ENCODE assay signal across 8 mouse cellular contexts in genomic region chr19:46523131-46523479, GRCm38 (mm10). TPM values are rescaled to one million over a fixed set of nuclear protein-coding genes. Genes with fewer than 3 reads are reported as not detected.
DNase-seq lines count a peak whose midpoint lies in the region; ATAC-seq and TF ChIP-seq lines count a peak whose summit lies in the region.

No protein-coding gene starts in this region.

- no peak for DNase-seq in left cerebral cortex, adult 2 months (ENCODE audit: extremely low spot score in 1 of 2, low spot score in 2 of 2)
- no peak for DNase-seq in left cerebral cortex, postnatal 25 days (ENCODE audit: low spot score in 2 of 2)
- no peak for DNase-seq in limb, embryonic 11.5 days (ENCODE audit: low spot score)
- no peak for DNase-seq in thymus, adult 2 months
- no peak for DNase-seq in thymus, postnatal 36 days
- DNase-seq in right cerebral cortex, adult 2 months (ENCODE audit: low spot score in 2 of 2), result no peak

- peak overlapping the region; percentile 9; the same call in 1 of the 2 replicates for H3K4me3 ChIP-seq in left cerebral cortex, adult 2 months
- H3K4me3 ChIP-seq in embryonic fibroblast, embryonic 13.5 days (ENCODE audit: insufficient read depth, low read length), result no peak overlapping the region
- H3K4me3 ChIP-seq in limb, embryonic 11.5 days (ENCODE audit: low read depth, low read length), result no peak overlapping the region
- peak overlapping the region; percentile 9; the same call in 1 of the 2 replicates for H3K4me3 ChIP-seq in olfactory bulb, adult 2 months (ENCODE audit: insufficient read depth, low read depth, low read length)
- H3K4me3 ChIP-seq in thymus, adult 2 months (ENCODE audit: control insufficient read depth, insufficient read depth, low read length), result no peak overlapping the region

- no peak for TF ChIP-seq CTCF in left cerebral cortex, adult 2 months (IDR thresholded peaks at IDR 0.05)
- TF ChIP-seq CTCF in embryonic fibroblast, embryonic 13.5 days (IDR thresholded peaks at IDR 0.05; ENCODE audit: borderline replicate concordance, insufficient read depth, low read length), result no peak
- no peak for TF ChIP-seq CTCF in olfactory bulb, adult 2 months (IDR thresholded peaks at IDR 0.05; ENCODE audit: insufficient read depth, low read depth, low read length)
- TF ChIP-seq CTCF in thymus, adult 2 months (IDR thresholded peaks at IDR 0.05; ENCODE audit: borderline replicate concordance, control insufficient read depth, extremely low read depth, insufficient read depth, low read length, poor library complexity), result no peak

- H3K4me1 ChIP-seq in embryonic fibroblast, embryonic 13.5 days (ENCODE audit: control insufficient read depth, insufficient read depth, low read length), result peaks cover 26% of the 10 kb centered on the region
- peaks cover 65% of the 10 kb centered on the region for H3K4me1 ChIP-seq in limb, embryonic 11.5 days (ENCODE audit: control insufficient read depth, insufficient read depth, low read length)
- peaks cover 48% of the 10 kb centered on the region for H3K4me1 ChIP-seq in olfactory bulb, adult 2 months (ENCODE audit: control insufficient read depth, insufficient read depth, low read length)
- peaks cover 75% of the 10 kb centered on the region for H3K4me1 ChIP-seq in thymus, adult 2 months (replicated peaks; ENCODE audit: control insufficient read depth, insufficient read depth, low read length)

- no peak for TF ChIP-seq POLR2A in embryonic fibroblast, embryonic 13.5 days (IDR thresholded peaks at IDR 0.05; ENCODE audit: low read depth, low read length)
- no peak for TF ChIP-seq POLR2A in olfactory bulb, adult 2 months (IDR thresholded peaks at IDR 0.05; ENCODE audit: insufficient read depth, low read depth, low read length)
- no peak for TF ChIP-seq POLR2A in thymus, adult 2 months (IDR thresholded peaks at IDR 0.05; ENCODE audit: control insufficient read depth, extremely low read depth, insufficient read depth, low read length, poor library complexity)

- H3K27ac ChIP-seq in left cerebral cortex, adult 2 months, result peak overlapping the region; percentile 75; the same call in 1 of the 2 replicates
- peak overlapping the region; percentile 93 for H3K27ac ChIP-seq in embryonic fibroblast, embryonic 13.5 days (ENCODE audit: insufficient read depth, low read length)
- H3K27ac ChIP-seq in limb, embryonic 11.5 days (replicated peaks; ENCODE audit: low read depth, low read length), result peak overlapping the region; percentile 51
- peak overlapping the region; percentile 72 for H3K27ac ChIP-seq in olfactory bulb, adult 2 months (ENCODE audit: insufficient read depth, low read depth, low read length)
- H3K27ac ChIP-seq in thymus, adult 2 months (ENCODE audit: control insufficient read depth, insufficient read depth, low read length), result no peak overlapping the region

- no peaks in the 10 kb centered on the region for H3K9me3 ChIP-seq in limb, embryonic 11.5 days (ENCODE audit: control insufficient read depth, low read length)

- no peak for ATAC-seq in limb, embryonic 11.5 days (ENCODE audit: insufficient number of reproducible peaks, low FRiP score, low TSS enrichment, low read depth)

- H3K4me2 ChIP-seq in limb, embryonic 11.5 days (ENCODE audit: low read depth, severe bottlenecking), result peak overlapping the region; percentile 25; the same call in 1 of the 2 replicates

- H3K9ac ChIP-seq in limb, embryonic 11.5 days (ENCODE audit: low read length), result 0 out of 2 replicates have a peak overlapping the region, but pooled peaks have one; percentile 24

- no peaks in the 10 kb centered on the region for H3K27me3 ChIP-seq in limb, embryonic 11.5 days (ENCODE audit: control insufficient read depth, insufficient read depth, low read length)
- H3K27me3 ChIP-seq in thymus, adult 2 months (ENCODE audit: control insufficient read depth, insufficient read depth, low read length), result no peaks in the 10 kb centered on the region

- intact Hi-C loops in left cerebral cortex, adult 2 months (cut with DNase I), result loop anchor here (1.0 kb wide), 1 partner anchor 21 kb away; no protein-coding TSS in a partner anchor
- intact Hi-C loops in left cerebral cortex, postnatal 25 days (cut with DNase I), result loop anchor here (1.0 kb wide), 1 partner anchor 21 kb away; no protein-coding TSS in a partner anchor

- H3K36me3 ChIP-seq in limb, embryonic 11.5 days (ENCODE audit: control insufficient read depth, insufficient read depth, low read length), result no peaks in the 10 kb centered on the region
- H3K36me3 ChIP-seq in thymus, adult 2 months (ENCODE audit: control insufficient read depth, insufficient read depth, low read length), result no peaks in the 10 kb centered on the region

RNA-seq across cellular contexts. Expression of gene Trim8, which starts 21.6 kb away (rescaled TPM):
- 100 to 1,000 TPM; 114 to 121 TPM for total RNA-seq in left cerebral cortex, adult 2 months (2021)
- total RNA-seq in left cerebral cortex, postnatal 25 days (2021), result 100 to 1,000 TPM; 114 to 116 TPM
- 22.1 and 25.9 TPM in 2 replicates for polyA plus RNA-seq in embryonic fibroblast, embryonic 13.5 days (2011; ENCODE audit: insufficient read length, low read depth, missing spikeins)
- polyA plus RNA-seq in limb, embryonic 11.5 days (2014; fragmentation: Nextera tagmentation; extraction: Ambion mirVana), result 16.7 and 18.0 TPM in 2 replicates
- not detected in 2 replicates for polyA plus RNA-seq in olfactory bulb, adult 2 months (2012; ENCODE audit: insufficient read depth, insufficient read length, low replicate concordance, missing spikeins)
- 57.9 and 78.2 TPM in 2 replicates for polyA plus RNA-seq in thymus, adult 2 months (2012; rRNA removed)

RNA-seq across cellular contexts. Expression of gene Arl3, which starts 49.9 kb away (rescaled TPM):
- 100 to 1,000 TPM; 120 to 129 TPM for total RNA-seq in left cerebral cortex, adult 2 months (2021)
- total RNA-seq in left cerebral cortex, postnatal 25 days (2021), result 100 to 1,000 TPM; 113 to 120 TPM
- 83.5 and 94.6 TPM in 2 replicates for polyA plus RNA-seq in embryonic fibroblast, embryonic 13.5 days (2011; ENCODE audit: insufficient read length, low read depth, missing spikeins)
- 128 and 133 TPM in 2 replicates for polyA plus RNA-seq in limb, embryonic 11.5 days (2014; fragmentation: Nextera tagmentation; extraction: Ambion mirVana)
- not detected in 2 replicates for polyA plus RNA-seq in olfactory bulb, adult 2 months (2012; ENCODE audit: insufficient read depth, insufficient read length, low replicate concordance, missing spikeins)
- polyA plus RNA-seq in thymus, adult 2 months (2012; rRNA removed), result 17.0 and 21.6 TPM in 2 replicates

RNA-seq across cellular contexts. Expression of gene Sfxn2, which starts 50.1 kb away (rescaled TPM):
- total RNA-seq in left cerebral cortex, adult 2 months (2021), result 1 to 10 TPM; 4.6 to 7.4 TPM
- total RNA-seq in left cerebral cortex, postnatal 25 days (2021), result 1 to 10 TPM; 3.7 to 4.8 TPM
- 7.6 and 8.6 TPM in 2 replicates for polyA plus RNA-seq in embryonic fibroblast, embryonic 13.5 days (2011; ENCODE audit: insufficient read length, low read depth, missing spikeins)
- 15.2 and 15.6 TPM in 2 replicates for polyA plus RNA-seq in limb, embryonic 11.5 days (2014; fragmentation: Nextera tagmentation; extraction: Ambion mirVana)
- polyA plus RNA-seq in olfactory bulb, adult 2 months (2012; ENCODE audit: insufficient read depth, insufficient read length, low replicate concordance, missing spikeins), result not detected in 2 replicates
- polyA plus RNA-seq in thymus, adult 2 months (2012; rRNA removed), result 5.6 and 6.5 TPM in 2 replicates

Comparison
In these comparisons a context has a peak if more than half of its experiments do, and no peak if none do; other contexts are left out.
1. H3K4me3 ChIP-seq: peak in left cerebral cortex, adult 2 months (single experiment) and olfactory bulb, adult 2 months (single experiment); none in embryonic fibroblast, embryonic 13.5 days (single experiment), limb, embryonic 11.5 days (single experiment) and thymus, adult 2 months (single experiment).